Mouse (Mus musculus): ENCODE data around the gene Zmym2. TPM values are rescaled to one million over a fixed set of nuclear protein-coding genes. Genes with fewer than 3 reads are reported as not detected.
A peak's percentile ranks its signal among the peaks of the same experiment; 100 is the strongest.
"Not testable (repeated sequence)": the region's sequence is repeated elsewhere in the genome, so short reads cannot be mapped to it uniquely, and the experiment has no call there.

The Zmym2 gene
- polyA plus RNA-seq, 1 experiment, result 6.4 TPM

DNA sequence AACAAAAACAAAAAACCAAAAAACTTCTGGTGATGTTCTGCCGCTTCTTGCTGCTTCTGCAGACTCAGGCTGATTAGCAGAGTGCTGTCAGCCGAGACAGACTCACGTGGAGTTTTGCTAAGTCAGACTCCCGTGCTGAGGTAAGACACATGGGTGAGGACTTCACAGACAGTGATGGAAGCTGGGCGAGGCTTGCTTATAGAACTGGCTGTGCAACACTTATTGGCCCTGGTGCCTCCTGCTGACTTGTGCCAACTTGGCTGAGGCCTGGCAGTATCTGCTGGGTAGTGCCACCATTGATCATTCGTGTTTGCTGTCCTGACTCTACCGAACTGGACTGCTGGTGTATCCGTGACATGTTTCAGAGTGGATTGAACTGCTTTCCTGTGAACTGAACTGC, 22.4 kb upstream of the Zmym2 start:
- TF ChIP-seq MYOD1 (IDR thresholded peaks at IDR 0.05; ENCODE audit: control insufficient read depth, insufficient read length, low read depth) (no peak), MAX (IDR thresholded peaks at IDR 0.05) (no peak), USF1 (IDR thresholded peaks at IDR 0.05; ENCODE audit: low read depth) (no peak), CEBPB (IDR thresholded peaks at IDR 0.05; ENCODE audit: low read depth) (no peak), FOSL1 (IDR thresholded peaks at IDR 0.05; ENCODE audit: insufficient read depth, low read length, poor library complexity, severe bottlenecking) (no peak), CTCF (IDR thresholded peaks at IDR 0.05; ENCODE audit: control insufficient read depth, insufficient read depth, insufficient read length) (no peak), MYOG (IDR thresholded peaks at IDR 0.05; ENCODE audit: control insufficient read depth, extremely low read depth, insufficient read length) (no peak)
- no peaks in the 10 kb centered on the region for H3K36me3 ChIP-seq (ENCODE audit: control insufficient read depth, insufficient read depth)
- no peaks in the 10 kb centered on the region for H3K79me3 ChIP-seq (ENCODE audit: low read depth)
- H3K79me2 ChIP-seq (ENCODE audit: control insufficient read depth, insufficient read depth), result no peaks in the 10 kb centered on the region
- H3K27me3 ChIP-seq (ENCODE audit: control insufficient read depth, insufficient read depth, insufficient read length), result no peaks in the 10 kb centered on the region
- H3ac ChIP-seq (ENCODE audit: control insufficient read depth, insufficient read length, low read depth), result no peak overlapping the region
- H3K4me3 ChIP-seq (ENCODE audit: insufficient read depth, poor library complexity, severe bottlenecking), result no peak overlapping the region

DNA sequence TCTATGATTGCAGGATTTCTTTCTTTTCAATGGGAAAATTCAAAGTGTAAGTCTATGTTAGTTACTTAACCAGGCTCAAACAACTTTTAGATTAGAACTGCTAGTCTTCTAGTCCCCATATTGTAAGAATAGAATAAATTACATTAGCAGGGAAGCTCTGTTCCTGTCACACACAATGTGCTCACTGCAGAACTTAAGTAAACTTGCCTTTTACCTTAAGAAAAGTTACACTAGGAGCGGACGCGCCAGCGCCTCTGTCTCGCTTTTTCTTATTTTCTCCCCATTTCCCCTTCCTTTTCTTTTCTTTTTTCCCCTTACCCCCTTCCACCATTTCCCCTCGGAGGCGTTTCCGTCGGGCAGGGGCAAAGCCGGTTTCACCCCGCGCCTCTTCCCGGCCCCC, 21.8 kb upstream of the Zmym2 start:
- H3K79me3 ChIP-seq (ENCODE audit: low read depth), result no peaks in the 10 kb centered on the region
- no peaks in the 10 kb centered on the region for H3K27me3 ChIP-seq (ENCODE audit: control insufficient read depth, insufficient read depth, insufficient read length)
- no peaks in the 10 kb centered on the region for H3K36me3 ChIP-seq (ENCODE audit: control insufficient read depth, insufficient read depth)
- H3K79me2 ChIP-seq (ENCODE audit: control insufficient read depth, insufficient read depth), result no peaks in the 10 kb centered on the region
- no peak overlapping the region for H3ac ChIP-seq (ENCODE audit: control insufficient read depth, insufficient read length, low read depth)
- no peak overlapping the region for H3K4me3 ChIP-seq (ENCODE audit: insufficient read depth, poor library complexity, severe bottlenecking)
- TF ChIP-seq CEBPB (IDR thresholded peaks at IDR 0.05; ENCODE audit: low read depth) (no peak), MAX (IDR thresholded peaks at IDR 0.05) (no peak), FOSL1 (IDR thresholded peaks at IDR 0.05; ENCODE audit: insufficient read depth, low read length, poor library complexity, severe bottlenecking) (no peak), CTCF (IDR thresholded peaks at IDR 0.05; ENCODE audit: control insufficient read depth, insufficient read depth, insufficient read length) (no peak), USF1 (IDR thresholded peaks at IDR 0.05; ENCODE audit: low read depth) (no peak), MYOG (IDR thresholded peaks at IDR 0.05; ENCODE audit: control insufficient read depth, extremely low read depth, insufficient read length) (no peak), MYOD1 (IDR thresholded peaks at IDR 0.05; ENCODE audit: control insufficient read depth, insufficient read length, low read depth) (no peak)

DNA sequence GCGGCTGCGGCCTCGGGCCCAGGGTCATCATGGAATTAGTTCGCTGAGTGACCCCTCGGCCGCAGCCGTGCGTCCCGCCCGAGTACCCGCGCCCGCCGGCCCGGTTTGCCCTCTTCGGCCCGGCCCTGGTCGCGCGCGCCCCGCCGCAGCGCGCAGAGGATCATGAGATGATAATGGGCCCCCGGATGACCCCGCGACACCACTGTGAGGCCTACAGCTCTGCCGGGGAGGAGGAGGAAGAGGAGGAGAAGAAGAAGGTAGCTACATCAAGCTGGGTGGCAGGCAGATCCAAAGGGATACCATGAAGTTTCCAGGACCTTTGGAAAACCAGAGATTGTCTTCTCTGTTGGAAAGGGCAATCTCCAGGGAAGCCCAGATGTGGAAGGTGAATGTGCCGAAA, 21.3 kb upstream of the Zmym2 start:
- H3K79me3 ChIP-seq (ENCODE audit: low read depth); H3ac ChIP-seq (ENCODE audit: control insufficient read depth, insufficient read length, low read depth); H3K4me3 ChIP-seq (ENCODE audit: insufficient read depth, poor library complexity, severe bottlenecking): not testable (repeated sequence)

DNA sequence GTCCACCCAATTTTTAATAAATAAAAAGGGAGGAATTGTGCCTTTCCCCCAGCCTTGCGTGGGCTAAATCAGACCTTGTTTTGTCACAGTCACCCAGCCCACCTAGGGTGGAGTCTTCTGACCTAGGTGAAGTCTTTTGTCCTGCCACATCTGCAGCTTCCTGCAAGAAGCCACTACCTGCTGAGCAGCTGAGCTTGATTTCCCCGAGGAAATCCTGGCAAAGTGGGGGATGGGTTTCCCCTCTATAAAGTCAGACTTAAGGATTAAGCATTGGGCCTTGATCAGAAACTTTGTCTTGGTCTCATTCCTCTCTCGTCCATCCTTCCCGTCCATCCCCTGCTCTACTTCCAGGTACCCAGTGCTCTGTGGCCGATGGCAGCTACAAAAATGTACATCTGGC, 12.9 kb upstream of the Zmym2 start:
- no peaks in the 10 kb centered on the region for H3K79me2 ChIP-seq (ENCODE audit: control insufficient read depth, insufficient read depth)
- H3K27me3 ChIP-seq (ENCODE audit: control insufficient read depth, insufficient read depth, insufficient read length), result no peaks in the 10 kb centered on the region
- H3K79me3 ChIP-seq (ENCODE audit: low read depth), result no peaks in the 10 kb centered on the region
- H3K4me3 ChIP-seq (ENCODE audit: insufficient read depth, poor library complexity, severe bottlenecking), result no peak overlapping the region
- H3K36me3 ChIP-seq (ENCODE audit: control insufficient read depth, insufficient read depth), result no peaks in the 10 kb centered on the region
- no peak overlapping the region for H3ac ChIP-seq (ENCODE audit: control insufficient read depth, insufficient read length, low read depth)
- TF ChIP-seq USF1 (IDR thresholded peaks at IDR 0.05; ENCODE audit: low read depth), result no peak
- TF ChIP-seq MAX (IDR thresholded peaks at IDR 0.05), result no peak
- no peak for TF ChIP-seq MYOD1 (IDR thresholded peaks at IDR 0.05; ENCODE audit: control insufficient read depth, insufficient read length, low read depth)

More for the DNA sequence above, 21.3 kb upstream of the Zmym2 start:
- H3K27me3 ChIP-seq (ENCODE audit: control insufficient read depth, insufficient read depth, insufficient read length); H3K79me2 ChIP-seq (ENCODE audit: control insufficient read depth, insufficient read depth); H3K36me3 ChIP-seq (ENCODE audit: control insufficient read depth, insufficient read depth): not testable (repeated sequence)

DNA sequence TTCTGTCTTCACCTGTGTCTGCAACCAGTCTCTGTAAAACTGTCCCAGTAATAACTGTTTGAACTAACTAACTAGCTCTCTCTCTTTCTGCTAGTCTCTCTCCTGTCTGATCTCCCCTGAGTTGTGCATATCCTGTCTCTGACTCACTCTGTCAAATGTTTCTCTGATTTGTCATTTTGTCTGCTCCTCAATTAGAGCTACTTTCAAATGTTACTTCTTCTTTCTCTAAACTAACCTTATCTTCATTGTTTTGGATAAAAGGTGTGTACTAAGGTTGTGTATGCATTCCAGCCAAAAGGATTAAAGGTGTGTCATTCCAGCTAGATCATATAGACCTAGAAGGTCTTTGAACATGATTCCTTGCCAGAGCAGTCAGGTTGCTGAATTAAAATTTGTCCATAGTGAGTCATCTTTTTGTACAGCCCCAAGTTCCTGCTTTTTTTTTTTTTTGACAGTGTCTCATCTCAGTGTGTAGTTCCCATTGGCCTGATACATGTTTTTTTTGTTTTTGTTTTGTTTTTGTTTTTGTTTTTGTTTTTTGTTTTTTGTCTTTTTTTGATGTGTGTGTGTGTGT, 10.8 kb upstream of the Zmym2 start:
- Histone ChIP-seq H3ac (ENCODE audit: control insufficient read depth, insufficient read length, low read depth) (no peak overlapping the region), H3K79me2 (ENCODE audit: control insufficient read depth, insufficient read depth) (no peaks in the 10 kb centered on the region), H3K79me3 (ENCODE audit: low read depth) (no peaks in the 10 kb centered on the region), H3K27me3 (ENCODE audit: control insufficient read depth, insufficient read depth, insufficient read length) (no peaks in the 10 kb centered on the region), H3K36me3 (ENCODE audit: control insufficient read depth, insufficient read depth) (no peaks in the 10 kb centered on the region), H3K4me3 (ENCODE audit: insufficient read depth, poor library complexity, severe bottlenecking) (no peak overlapping the region)
- TF ChIP-seq CTCF (IDR thresholded peaks at IDR 0.05; ENCODE audit: control insufficient read depth, insufficient read depth, insufficient read length) (no peak), CEBPB (IDR thresholded peaks at IDR 0.05; ENCODE audit: low read depth) (no peak), USF1 (IDR thresholded peaks at IDR 0.05; ENCODE audit: low read depth) (no peak), FOSL1 (IDR thresholded peaks at IDR 0.05; ENCODE audit: insufficient read depth, low read length, poor library complexity, severe bottlenecking) (peak; percentile 37), MYOG (IDR thresholded peaks at IDR 0.05; ENCODE audit: control insufficient read depth, extremely low read depth, insufficient read length) (no peak), MAX (IDR thresholded peaks at IDR 0.05) (no peak), MYOD1 (IDR thresholded peaks at IDR 0.05; ENCODE audit: control insufficient read depth, insufficient read length, low read depth) (no peak)

DNA sequence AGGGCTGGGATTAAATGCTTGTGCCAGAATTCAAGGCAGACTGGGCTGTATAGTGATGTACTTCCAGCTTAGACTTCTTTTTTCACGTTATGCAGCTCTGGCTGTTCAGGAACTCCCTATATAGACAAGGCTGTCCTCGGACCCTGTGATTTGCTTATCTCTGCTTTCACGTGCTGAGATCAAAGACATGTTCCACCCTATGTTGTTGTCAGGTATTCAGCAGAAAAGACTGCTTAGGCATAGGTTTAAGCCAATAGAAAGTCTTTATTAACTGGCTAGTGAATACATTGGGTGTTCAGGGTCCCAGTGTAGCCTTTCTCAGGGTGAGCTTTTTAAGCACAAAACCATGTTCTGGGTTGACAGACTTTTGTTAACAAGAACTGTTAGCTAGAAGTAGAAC, 5.2 kb upstream of the Zmym2 start:
- H3K79me3 ChIP-seq (ENCODE audit: low read depth), result no peaks in the 10 kb centered on the region
- no peaks in the 10 kb centered on the region for H3K79me2 ChIP-seq (ENCODE audit: control insufficient read depth, insufficient read depth)
- H3K27me3 ChIP-seq (ENCODE audit: control insufficient read depth, insufficient read depth, insufficient read length), result no peaks in the 10 kb centered on the region
- H3K36me3 ChIP-seq (ENCODE audit: control insufficient read depth, insufficient read depth), result no peaks in the 10 kb centered on the region
- H3ac ChIP-seq (ENCODE audit: control insufficient read depth, insufficient read length, low read depth), result no peak overlapping the region
- no peak overlapping the region for H3K4me3 ChIP-seq (ENCODE audit: insufficient read depth, poor library complexity, severe bottlenecking)
- TF ChIP-seq USF1 (IDR thresholded peaks at IDR 0.05; ENCODE audit: low read depth), result no peak
- TF ChIP-seq MAX (IDR thresholded peaks at IDR 0.05), result no peak
- no peak for TF ChIP-seq FOSL1 (IDR thresholded peaks at IDR 0.05; ENCODE audit: insufficient read depth, low read length, poor library complexity, severe bottlenecking)
- no peak for TF ChIP-seq MYOD1 (IDR thresholded peaks at IDR 0.05; ENCODE audit: control insufficient read depth, insufficient read length, low read depth)
- no peak for TF ChIP-seq CEBPB (IDR thresholded peaks at IDR 0.05; ENCODE audit: low read depth)
- no peak for TF ChIP-seq MYOG (IDR thresholded peaks at IDR 0.05; ENCODE audit: control insufficient read depth, extremely low read depth, insufficient read length)
- TF ChIP-seq CTCF (IDR thresholded peaks at IDR 0.05; ENCODE audit: control insufficient read depth, insufficient read depth, insufficient read length), result no peak
